Mouse (Mus musculus) forebrain, embryonic 13.5 days (tissue): ENCODE data around the gene Dtx1. TPM values are rescaled to one million over a fixed set of nuclear protein-coding genes. Genes with fewer than 3 reads are reported as not detected.

Experiments used
- ATAC-seq: fragments of 200-750 bp; cut with Nextera tagmentation; 2 replicates; pipeline ENCODE4 v1.8.0; 2017
- H3K27ac ChIP-seq: fragments of 300-500 bp; sonication (generic); 2 replicates; pipeline ENCODE4 v1.5.1; 2015; ENCODE audit warnings: inconsistent platforms, mild to moderate bottlenecking, moderate library complexity
- H3K27me3 ChIP-seq: fragments of 300-500 bp; sonication (generic); 2 replicates; pipeline ENCODE4 v1.6.1; 2015; ENCODE audit warnings: mild to moderate bottlenecking, inconsistent platforms
- H3K36me3 ChIP-seq: fragments of 300-500 bp; sonication (generic); 2 replicates; pipeline ENCODE4 v1.6.1; 2015; ENCODE audit warnings: mild to moderate bottlenecking, inconsistent platforms; ENCODE audit not compliant: poor library complexity, severe bottlenecking
- H3K4me1 ChIP-seq: fragments of 300-500 bp; sonication (generic); 2 replicates; pipeline ENCODE4 v1.6.1; 2015; ENCODE audit warnings: inconsistent platforms
- H3K4me2 ChIP-seq: fragments of 300-500 bp; sonication (generic); 2 replicates; pipeline ENCODE4 v1.6.1; 2015; ENCODE audit warnings: inconsistent platforms, mild to moderate bottlenecking, moderate library complexity
- H3K4me3 ChIP-seq: fragments of 300-500 bp; sonication (generic); 2 replicates; pipeline ENCODE4 v1.5.1; 2015; ENCODE audit warnings: mild to moderate bottlenecking, inconsistent platforms
- H3K9ac ChIP-seq: fragments of 300-500 bp; sonication (generic); 2 replicates; pipeline ENCODE4 v1.6.1; 2015; ENCODE audit warnings: mild to moderate bottlenecking, inconsistent platforms
- H3K9me3 ChIP-seq: fragments of 300-500 bp; sonication (generic); replicated peaks from 2 replicates; pipeline ENCODE4 v1.6.1; 2016; ENCODE audit warnings: inconsistent platforms
- WGBS: fragments of 180-500 bp; shearing (Covaris S2); methylation state at CpG from one replicate; pipeline ENCODE4 v1.1.7; 2015; 5-methylcytosine and 5-hydroxymethylcytosine counted together
- polyA plus RNA-seq: library from polyadenylated mRNA; unstranded; fragments of >200 nt; fragmentation: Nextera tagmentation; extraction: Ambion mirVana; gene quantifications from 2 replicates; pipeline ENCODE4 v1.2.1, GENCODE M21; 2015

The Dtx1 gene
- polyA plus RNA-seq, 1 experiment from 2014 or later = 18.1 TPM

DNA sequence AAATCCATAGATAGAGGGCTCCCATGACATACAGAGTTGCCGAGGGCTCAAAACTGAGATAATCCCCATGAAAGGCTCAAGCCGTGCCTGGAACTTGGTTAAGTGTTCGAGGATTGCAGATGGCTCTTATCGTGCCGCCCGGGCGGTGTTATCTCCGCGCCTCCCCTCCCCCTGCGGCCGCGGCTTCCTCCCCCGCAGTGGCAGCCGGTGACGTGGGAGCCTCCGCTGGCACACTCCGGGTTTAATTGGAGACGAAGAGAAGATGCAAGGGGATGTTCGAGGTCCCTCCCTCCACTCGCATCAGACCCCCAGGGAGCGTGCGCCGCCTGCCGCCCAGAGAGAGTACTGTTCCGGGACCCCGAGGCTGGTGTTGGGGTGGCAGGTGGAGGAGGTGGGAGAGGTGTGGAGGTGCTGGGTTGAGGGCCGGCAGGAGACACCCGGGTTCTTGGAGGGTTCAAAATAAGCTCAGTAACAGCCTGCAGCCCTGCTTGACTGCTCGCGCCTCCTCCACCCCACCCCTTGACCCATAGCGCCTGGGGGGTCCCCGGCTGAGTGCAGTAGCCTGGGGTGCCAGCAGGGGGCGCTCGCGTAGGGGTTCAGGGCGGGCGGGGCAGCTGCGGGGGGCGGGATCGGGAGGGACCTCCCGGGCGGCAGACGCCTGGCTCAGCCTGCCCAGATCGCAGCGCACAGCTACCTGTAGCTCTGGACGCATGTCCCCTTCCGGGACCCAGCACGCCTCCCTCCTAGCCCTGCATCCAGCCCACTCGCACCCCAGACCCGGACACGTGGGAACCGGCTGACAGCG lies 63.0 kb downstream of the Dtx1 start, which contains the start of gene Rasal1:
Gene Rasal1 (plus strand): TSS at position 244 of the 805 bp plus-strand sequence.
- Histone ChIP-seq H3K27ac (no peak within 1 kb of the TSS), H3K4me3 (peak within 1 kb of the TSS; percentile 23), H3K27me3 (peaks cover 50% of the 10 kb centered on the region), H3K9ac (peak within 1 kb of the TSS; percentile 48), H3K9me3 (no peaks in the 10 kb centered on the region), H3K36me3 (no peaks in the 10 kb centered on the region), H3K4me2 (peak within 1 kb of the TSS; percentile 53), H3K4me1 (peaks cover 14% of the 10 kb centered on the region)
- WGBS = under 1% methylated on average over 38 of the region's 53 CpGs
- peak; percentile 58 for ATAC-seq

DNA sequence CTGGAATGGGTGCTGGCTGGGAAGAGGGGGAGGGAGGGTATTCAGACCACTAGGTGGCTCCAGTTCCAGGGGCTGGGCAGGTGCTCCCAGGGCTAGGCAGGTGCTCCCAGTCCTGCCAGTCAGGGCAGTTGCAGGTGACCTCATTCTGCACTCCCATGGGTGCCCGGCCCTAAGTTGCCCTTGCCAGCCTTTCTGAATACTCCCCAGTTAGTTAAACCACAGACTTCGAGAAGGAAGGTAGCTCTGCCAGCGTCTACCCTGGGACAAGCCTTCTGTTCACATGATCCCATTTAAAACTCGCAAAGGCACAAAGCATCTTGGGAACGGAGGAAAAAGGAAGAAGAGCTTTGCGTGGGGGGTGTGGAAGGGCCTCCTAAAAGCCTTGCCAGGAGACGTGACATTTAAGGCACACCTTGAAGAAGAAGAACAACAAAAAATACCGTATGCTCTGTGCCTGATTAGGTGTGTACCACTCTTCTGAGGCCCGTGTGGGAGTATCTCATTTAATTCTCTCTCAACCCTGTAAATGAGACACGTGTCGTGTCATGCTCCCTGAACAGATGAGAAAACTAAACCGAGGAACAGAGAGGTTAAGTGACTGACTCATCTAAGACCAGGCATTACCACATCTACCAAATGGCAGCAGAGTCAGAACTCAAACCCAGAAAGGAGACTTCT lies 63.8 kb downstream of the Dtx1 start:
- ATAC-seq = no peak
- H3K9me3 ChIP-seq = no peaks in the 10 kb centered on the region
- H3K9ac ChIP-seq = no peak overlapping the region
- H3K4me1 ChIP-seq = peaks cover 18% of the 10 kb centered on the region
- peaks cover 50% of the 10 kb centered on the region for H3K27me3 ChIP-seq
- H3K4me2 ChIP-seq = peak overlapping the region; percentile 53; the same call in 1 of the 2 replicates
- H3K36me3 ChIP-seq = no peaks in the 10 kb centered on the region
- 42% methylated on average over 12 of the region's 12 CpGs for WGBS
- no peak overlapping the region for H3K27ac ChIP-seq
- H3K4me3 ChIP-seq = no peak overlapping the region

DNA sequence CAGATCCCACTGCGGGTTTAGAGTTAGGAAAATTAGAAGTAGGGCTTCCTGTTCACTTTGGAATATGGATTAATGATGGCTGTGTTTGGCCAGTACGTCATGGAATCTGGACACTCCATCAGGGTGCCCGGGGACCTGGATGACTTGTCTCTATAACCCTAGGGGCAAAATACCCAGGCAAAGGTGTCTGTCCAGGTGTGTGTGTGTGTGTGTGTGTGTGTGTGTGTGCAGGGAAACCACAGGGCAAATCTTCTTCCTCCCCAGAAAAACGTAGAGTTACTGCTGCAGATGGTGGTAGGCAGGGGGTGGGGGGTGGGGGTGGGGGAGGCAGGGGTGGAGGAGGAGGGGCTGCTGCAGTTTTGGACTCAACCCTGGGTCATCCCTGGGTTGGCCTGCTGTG lies 64.4 kb downstream of the Dtx1 start:
- 85% methylated on average over 4 of the region's 4 CpGs for WGBS
- H3K9ac ChIP-seq = no peak overlapping the region
- no peaks in the 10 kb centered on the region for H3K9me3 ChIP-seq
- H3K27me3 ChIP-seq = peaks cover 50% of the 10 kb centered on the region
- H3K27ac ChIP-seq = no peak overlapping the region
- no peak for ATAC-seq
- H3K4me2 ChIP-seq = no peak overlapping the region
- peaks cover 18% of the 10 kb centered on the region for H3K4me1 ChIP-seq
- H3K4me3 ChIP-seq = no peak overlapping the region
- no peaks in the 10 kb centered on the region for H3K36me3 ChIP-seq

DNA sequence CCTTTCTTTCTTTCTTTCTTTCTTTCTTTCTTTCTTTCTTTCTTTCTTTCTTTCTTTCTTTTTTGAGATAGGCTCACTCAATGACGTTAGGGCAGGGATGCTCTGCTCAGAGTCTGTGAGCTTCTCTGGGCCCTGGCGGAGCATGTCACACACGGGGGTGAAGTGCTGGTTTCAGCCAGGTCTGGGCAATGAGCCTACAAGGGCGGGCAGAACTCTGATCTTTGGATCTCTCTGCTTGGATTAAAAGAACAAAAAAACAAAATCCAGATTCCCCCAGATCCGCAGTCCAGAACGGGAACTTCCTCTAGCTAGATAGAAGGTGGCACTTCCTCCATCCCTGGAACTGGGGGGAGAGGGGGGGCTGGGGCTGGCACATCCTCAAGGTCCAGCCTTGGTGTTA lies 65.9 kb downstream of the Dtx1 start:
- H3K36me3 ChIP-seq = no peaks in the 10 kb centered on the region
- H3K9ac ChIP-seq = no peak overlapping the region
- no peaks in the 10 kb centered on the region for H3K9me3 ChIP-seq
- ATAC-seq = no peak
- H3K4me3 ChIP-seq = no peak overlapping the region
- peaks cover 42% of the 10 kb centered on the region for H3K27me3 ChIP-seq
- H3K4me2 ChIP-seq = no peak overlapping the region
- WGBS = 52% methylated on average over 6 of the region's 6 CpGs
- H3K27ac ChIP-seq = no peak overlapping the region
- H3K4me1 ChIP-seq = peaks cover 18% of the 10 kb centered on the region

DNA sequence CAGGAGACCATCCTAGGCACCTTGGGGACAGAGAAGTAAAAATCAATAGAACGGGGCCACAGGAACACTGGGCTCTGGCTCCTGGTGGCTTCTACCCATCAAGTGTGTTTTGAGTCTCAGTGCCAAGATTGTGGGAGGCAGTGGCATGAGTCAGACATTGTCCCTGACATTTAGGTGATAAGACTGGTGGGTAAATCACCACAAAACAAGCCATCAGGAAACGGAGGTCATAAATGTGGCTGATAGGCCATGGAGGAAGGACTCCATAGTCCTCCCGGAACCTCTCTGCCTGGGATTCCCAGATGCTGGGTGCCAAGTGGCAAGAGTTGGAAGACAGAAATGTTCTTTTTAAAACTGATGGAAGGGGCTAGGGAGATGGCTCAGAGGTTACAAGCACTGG lies 67.5 kb downstream of the Dtx1 start:
- no peak overlapping the region for H3K27ac ChIP-seq
- peaks cover 13% of the 10 kb centered on the region for H3K4me1 ChIP-seq
- no peaks in the 10 kb centered on the region for H3K9me3 ChIP-seq
- WGBS = 93% methylated on average over 3 of the region's 3 CpGs
- no peaks in the 10 kb centered on the region for H3K36me3 ChIP-seq
- H3K27me3 ChIP-seq = peaks cover 26% of the 10 kb centered on the region
- no peak overlapping the region for H3K4me2 ChIP-seq
- H3K9ac ChIP-seq = no peak overlapping the region
- H3K4me3 ChIP-seq = no peak overlapping the region
- no peak for ATAC-seq

DNA sequence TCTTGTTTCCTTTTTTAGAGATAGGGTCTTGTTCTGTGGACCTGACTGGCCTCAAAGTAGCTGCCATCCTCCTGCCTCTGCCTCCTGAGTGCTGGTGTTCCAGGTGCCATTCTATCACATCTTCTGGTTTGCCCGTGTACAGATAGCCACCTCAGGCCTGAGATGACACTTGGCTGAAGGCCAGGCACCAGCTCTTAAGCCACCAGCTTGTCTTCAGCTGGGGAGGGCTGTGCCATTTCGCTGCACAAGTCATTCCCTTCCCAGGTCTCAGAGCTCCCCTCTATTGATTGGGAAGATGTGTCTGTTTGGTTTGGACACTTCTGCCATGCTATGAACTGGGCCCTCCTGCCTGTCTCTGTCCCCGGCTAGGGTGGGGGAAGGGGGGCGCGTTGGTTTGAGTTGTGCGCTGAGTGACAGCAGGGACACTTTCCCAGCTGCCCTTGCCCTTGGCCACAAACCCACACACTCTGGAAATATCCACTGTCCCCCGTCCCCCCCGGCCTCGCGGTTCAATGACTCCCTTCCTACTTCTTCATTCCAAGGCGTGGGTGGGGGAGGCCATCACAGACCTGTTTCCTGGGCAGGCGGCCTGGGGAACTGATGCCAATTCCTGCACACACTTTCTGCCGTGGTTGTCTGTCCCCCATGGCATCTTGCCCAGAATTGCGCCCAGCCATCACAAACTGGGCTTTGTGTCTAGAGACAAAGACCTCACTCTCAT lies 68.2 kb downstream of the Dtx1 start:
- no peak overlapping the region for H3K27ac ChIP-seq
- no peaks in the 10 kb centered on the region for H3K36me3 ChIP-seq
- ATAC-seq = no peak
- peaks cover 6% of the 10 kb centered on the region for H3K4me1 ChIP-seq
- H3K4me2 ChIP-seq = no peak overlapping the region
- WGBS = 66% methylated on average over 14 of the region's 14 CpGs
- no peak overlapping the region for H3K4me3 ChIP-seq
- H3K9me3 ChIP-seq = no peaks in the 10 kb centered on the region
- no peak overlapping the region for H3K9ac ChIP-seq
- H3K27me3 ChIP-seq = peaks cover 19% of the 10 kb centered on the region

DNA sequence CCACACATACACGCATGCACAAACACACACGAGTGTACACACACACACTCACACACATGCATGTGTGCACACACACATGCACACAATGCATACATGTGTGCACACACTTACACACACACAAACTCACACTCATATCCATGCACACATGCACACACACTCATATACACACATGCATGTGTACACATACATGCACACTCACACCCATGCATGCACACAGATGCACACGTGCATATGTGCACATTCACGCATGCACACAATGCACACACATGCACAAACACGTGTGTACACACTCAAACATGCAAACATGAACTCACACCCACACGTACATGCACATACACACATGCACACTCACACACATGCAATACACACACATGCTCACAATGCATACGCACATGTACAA lies 71.6 kb downstream of the Dtx1 start:
- H3K9ac ChIP-seq = no peak overlapping the region
- H3K27ac ChIP-seq = no peak overlapping the region
- no peak overlapping the region for H3K4me3 ChIP-seq
- H3K4me1 ChIP-seq = peaks cover 4% of the 10 kb centered on the region; the same call in 1 of the 2 replicates
- H3K36me3 ChIP-seq = no peaks in the 10 kb centered on the region
- ATAC-seq = no peak
- WGBS = 91% methylated on average over 7 of the region's 7 CpGs
- H3K27me3 ChIP-seq = no peaks in the 10 kb centered on the region
- no peak overlapping the region for H3K4me2 ChIP-seq
- no peaks in the 10 kb centered on the region for H3K9me3 ChIP-seq

DNA sequence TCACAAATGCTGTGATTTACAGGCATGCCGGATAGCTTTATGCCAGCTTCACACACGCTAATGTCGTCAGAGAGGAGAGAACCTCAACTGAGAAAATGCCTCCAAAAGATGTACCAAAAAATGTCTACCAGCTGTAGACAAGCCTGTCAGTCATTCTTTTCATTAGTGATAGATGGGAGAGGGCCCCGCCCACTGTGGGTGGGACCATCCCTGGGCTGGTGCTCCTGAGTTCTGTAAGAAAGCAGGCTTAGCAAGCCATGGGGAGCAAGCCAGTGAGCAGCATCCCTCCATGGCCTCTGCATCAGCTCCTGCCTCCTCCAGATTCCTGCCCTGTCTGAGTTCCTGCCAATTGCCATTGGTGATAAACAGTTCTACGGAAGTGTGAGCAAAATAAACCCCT lies 76.1 kb downstream of the Dtx1 start:
- peaks cover 4% of the 10 kb centered on the region; the same call in 1 of the 2 replicates for H3K4me1 ChIP-seq
- H3K4me2 ChIP-seq = no peak overlapping the region
- no peak overlapping the region for H3K9ac ChIP-seq
- no peak for ATAC-seq
- no peak overlapping the region for H3K4me3 ChIP-seq
- 90% methylated on average over 5 of the region's 5 CpGs for WGBS
- no peaks in the 10 kb centered on the region for H3K9me3 ChIP-seq
- peaks cover 6% of the 10 kb centered on the region; the same call in 1 of the 2 replicates for H3K27me3 ChIP-seq
- H3K36me3 ChIP-seq = no peaks in the 10 kb centered on the region
- H3K27ac ChIP-seq = no peak overlapping the region

DNA sequence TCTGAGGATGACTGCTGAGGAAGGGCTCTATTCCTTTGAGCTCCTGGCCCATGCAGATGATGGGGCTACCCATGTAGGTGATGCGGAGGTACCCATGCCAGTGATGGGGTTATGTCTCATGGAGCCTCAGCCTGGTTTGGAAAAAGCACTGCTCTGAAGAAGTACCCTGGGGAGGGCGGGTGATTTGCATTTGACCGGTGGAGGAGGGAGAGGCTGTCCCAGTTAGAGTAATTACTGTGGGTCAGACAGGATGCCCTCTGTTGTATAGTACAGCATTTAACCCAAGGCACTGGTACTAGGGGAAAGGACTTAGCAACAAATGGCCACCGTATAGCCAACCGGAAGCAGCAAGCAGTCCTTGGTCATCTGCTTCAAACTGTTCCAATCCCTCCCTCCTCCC lies 76.9 kb downstream of the Dtx1 start:
- H3K27ac ChIP-seq = no peak overlapping the region

DNA sequence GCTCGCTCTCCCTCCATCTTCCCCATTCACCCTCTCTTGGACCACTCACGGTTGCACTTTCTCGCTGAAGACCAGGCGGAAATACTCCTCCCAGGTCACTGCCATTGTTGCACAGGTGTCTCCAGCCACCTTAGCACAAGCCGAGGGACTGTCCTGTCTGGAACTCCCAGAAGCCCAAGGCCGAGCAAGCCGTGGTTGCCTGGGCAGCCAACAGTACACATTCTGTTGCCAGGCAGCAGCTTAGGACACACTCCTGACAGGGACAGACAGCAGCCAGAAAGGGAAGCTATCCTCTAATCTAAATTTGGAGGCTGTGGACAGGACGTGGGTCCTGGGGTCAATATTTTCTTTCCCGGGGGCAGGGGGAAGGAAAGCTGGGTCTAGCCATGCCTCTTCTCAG lies 77.6 kb downstream of the Dtx1 start, which contains the start of gene Cfap73:
Gene Cfap73 (minus strand): TSS at position 105 of the 400 bp plus-strand sequence.
- ATAC-seq = no peak
- 62% methylated on average over 9 of the region's 9 CpGs for WGBS
- Histone ChIP-seq H3K4me3 (no peak within 1 kb of the TSS), H3K9me3 (no peaks in the 10 kb centered on the region), H3K27me3 (peaks cover 6% of the 10 kb centered on the region), H3K36me3 (no peaks in the 10 kb centered on the region), H3K4me1 (peaks cover 4% of the 10 kb centered on the region; the same call in 1 of the 2 replicates), H3K4me2 (no peak within 1 kb of the TSS), H3K9ac (no peak within 1 kb of the TSS), H3K27ac (no peak within 1 kb of the TSS)

More for the DNA sequence above, 76.9 kb downstream of the Dtx1 start:
- Histone ChIP-seq H3K4me3 (no peak overlapping the region), H3K9me3 (no peaks in the 10 kb centered on the region), H3K4me1 (peaks cover 4% of the 10 kb centered on the region; the same call in 1 of the 2 replicates), H3K36me3 (no peaks in the 10 kb centered on the region), H3K4me2 (no peak overlapping the region), H3K27me3 (peaks cover 6% of the 10 kb centered on the region), H3K9ac (no peak overlapping the region)
- no peak for ATAC-seq
- WGBS = 62% methylated on average over 5 of the region's 5 CpGs

DNA sequence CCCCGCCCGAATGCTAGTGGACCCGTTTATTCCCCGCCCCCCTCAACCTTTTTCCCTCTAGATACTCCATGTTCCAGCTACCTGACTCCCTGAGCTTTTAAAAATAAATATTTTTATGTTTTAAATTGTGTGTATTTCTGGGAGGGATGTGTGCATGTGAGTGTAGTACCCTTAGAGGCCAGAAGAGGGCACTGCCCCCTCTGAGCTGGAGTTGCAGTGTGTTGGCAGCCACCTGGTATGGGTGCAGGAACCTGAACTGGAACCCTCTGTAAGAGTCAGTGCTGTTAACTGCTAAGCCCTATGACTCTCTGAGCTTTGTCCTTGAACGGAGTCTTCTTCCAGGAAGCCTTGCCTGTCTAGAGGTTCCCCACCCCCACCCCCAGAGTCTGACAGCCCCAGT lies 79.8 kb downstream of the Dtx1 start:
- peaks cover 4% of the 10 kb centered on the region; the same call in 1 of the 2 replicates for H3K4me1 ChIP-seq
- peaks cover 15% of the 10 kb centered on the region for H3K36me3 ChIP-seq
- no peak overlapping the region for H3K4me2 ChIP-seq
- H3K9ac ChIP-seq = no peak overlapping the region
- no peak overlapping the region for H3K4me3 ChIP-seq
- WGBS = 89% methylated on average over 5 of the region's 5 CpGs
- no peak overlapping the region for H3K27ac ChIP-seq
- ATAC-seq = no peak
- H3K27me3 ChIP-seq = peaks cover 6% of the 10 kb centered on the region
- H3K9me3 ChIP-seq = no peaks in the 10 kb centered on the region

DNA sequence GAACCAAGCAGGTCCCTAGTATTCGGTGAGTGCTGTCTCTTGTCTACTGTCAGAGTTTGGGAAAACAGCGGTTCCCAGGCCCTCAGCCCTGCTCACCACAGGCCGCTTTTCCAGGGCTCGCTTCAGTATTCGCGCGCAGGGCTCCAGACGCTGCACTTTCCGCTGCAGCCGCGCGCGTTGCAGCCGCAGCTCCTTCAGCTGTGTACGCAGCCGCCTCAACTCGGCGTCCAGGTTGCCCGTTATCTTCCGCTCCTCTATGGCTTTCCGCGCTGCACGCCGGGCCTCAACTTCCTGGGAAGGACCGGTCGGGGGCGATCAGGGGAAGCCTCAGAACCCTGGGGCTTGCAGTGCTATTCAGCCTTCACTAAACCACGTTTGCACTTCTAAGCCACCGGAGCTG lies 80.6 kb downstream of the Dtx1 start:
- H3K9ac ChIP-seq = peak overlapping the region; percentile 14; the same call in 1 of the 2 replicates
- H3K36me3 ChIP-seq = peaks cover 22% of the 10 kb centered on the region
- peak overlapping the region; percentile 19; the same call in 1 of the 2 replicates for H3K4me3 ChIP-seq
- H3K9me3 ChIP-seq = no peaks in the 10 kb centered on the region
- peak overlapping the region; percentile 45 for H3K4me2 ChIP-seq
- H3K27me3 ChIP-seq = peaks cover 6% of the 10 kb centered on the region
- peaks cover 4% of the 10 kb centered on the region; the same call in 1 of the 2 replicates for H3K4me1 ChIP-seq
- 9% methylated on average over 29 of the region's 29 CpGs for WGBS
- ATAC-seq = no peak
- no peak overlapping the region for H3K27ac ChIP-seq
